Mouse (Mus musculus) olfactory bulb, adult 2 months (tissue): Measurements from ENCODE around the gene Pacrg.

Experiments used
- CTCF ChIP-seq: fragments of 200-500 bp; IDR thresholded peaks from 2 replicates; pipeline ENCODE4 v1.5.1; 2012; ENCODE audit warnings: low read depth, mild to moderate bottlenecking, low read length, moderate library complexity; ENCODE audit not compliant: insufficient read depth
- POLR2A ChIP-seq: fragments of 200-500 bp; IDR thresholded peaks from 2 replicates; pipeline ENCODE4 v1.6.1; 2012; ENCODE audit warnings: mild to moderate bottlenecking, low read depth, low read length, moderate library complexity; ENCODE audit not compliant: insufficient read depth

- TF ChIP-seq CTCF (no peak), POLR2A (no peak)
Measured at GRCm38 (mm10) chr17:10392342-10393034, 447.6 kb downstream of the Pacrg start.
